Mouse (Mus musculus): Measurements from ENCODE around the gene Igfbp7.

GRCm38 (mm10) chr5:77361006-77361405 lies 46.8 kb downstream of the Igfbp7 start:
- TF ChIP-seq USF1 (IDR thresholded peaks at IDR 0.05; ENCODE audit: low read depth) (no peak), MYOG (IDR thresholded peaks at IDR 0.05; ENCODE audit: control insufficient read depth in 1 of 3, insufficient read depth in 1 of 3, insufficient read length in 2 of 3, low read depth in 2 of 3) (no peak), POLR2A (IDR thresholded peaks at IDR 0.05; ENCODE audit: insufficient read length, low read depth) (no peak), E2F4 (IDR thresholded peaks at IDR 0.05; ENCODE audit: insufficient read depth) (no peak), CEBPB (IDR thresholded peaks at IDR 0.05; ENCODE audit: insufficient read depth, poor library complexity, severe bottlenecking) (no peak), POLR2AphosphoS2 (IDR thresholded peaks at IDR 0.05; ENCODE audit: insufficient read length, low read depth) (no peak), TCF12 (IDR thresholded peaks at IDR 0.05; ENCODE audit: insufficient read depth, poor library complexity, severe bottlenecking) (no peak)
